Mouse (Mus musculus) layer of hippocampus, adult 18-20 months (tissue): ENCODE results near the gene Tada2a. TPM values are rescaled to one million over a fixed set of nuclear protein-coding genes. Genes with fewer than 3 reads are reported as not detected.
A peak's percentile ranks its signal among the peaks of the same experiment; 100 is the strongest.

Experiments used
- DNase-seq, 2 experiments: peaks; one replicate each; pipeline ENCODE4 v3.0.0; 2022; ENCODE audit warnings: low spot score in 2 of 2
- total RNA-seq, 2 experiments: library from RNA; stranded (reverse); gene quantifications; 2 replicates each; pipeline ENCODE4 v1.2.3; 2021

Tada2a gene
- total RNA-seq, 2 experiments from 2014 or later, result 30.4 to 30.8 TPM

GRCm38 (mm10) chr11:84115646-84116045, 13.8 kb downstream of the Tada2a start:
- DNase-seq, result no peak

GRCm38 (mm10) chr11:84113623-84114022, 15.8 kb downstream of the Tada2a start:
- no peak for DNase-seq

GRCm38 (mm10) chr11:84107137-84107536, 22.3 kb downstream of the Tada2a start:
- DNase-seq, result no peak

GRCm38 (mm10) chr11:84104036-84104435, 25.4 kb downstream of the Tada2a start:
- DNase-seq, result no peak

DNA sequence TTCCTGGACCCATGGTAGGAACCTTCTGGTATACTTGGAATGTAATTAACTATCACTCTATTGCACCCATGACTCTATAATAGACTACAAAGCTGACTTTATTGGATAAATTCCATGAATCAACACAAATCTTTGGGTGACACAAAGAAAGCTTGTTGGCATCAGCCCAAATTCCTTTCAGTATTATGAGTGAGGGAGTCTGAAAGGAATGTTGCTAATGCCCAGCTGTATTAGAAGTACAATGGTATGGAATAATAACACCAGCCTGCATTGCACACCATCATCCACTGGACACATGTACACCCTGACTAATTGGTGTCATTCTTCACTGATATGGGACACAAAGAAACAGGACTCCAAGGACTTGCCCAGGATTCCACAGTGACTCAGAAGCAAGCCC, 28.2 kb downstream of the Tada2a start:
- DNase-seq, result no peak

- peak in 1 of 2 experiments; percentile 35 for DNase-seq
Observed at GRCm38 (mm10) chr11:84097251-84097998, 32.0 kb downstream of the Tada2a start.

- no peak for DNase-seq
Observed at GRCm38 (mm10) chr11:84095084-84095483, 34.3 kb downstream of the Tada2a start.

- DNase-seq, result no peak
Observed at GRCm38 (mm10) chr11:84090572-84090971, 38.8 kb downstream of the Tada2a start.

DNA sequence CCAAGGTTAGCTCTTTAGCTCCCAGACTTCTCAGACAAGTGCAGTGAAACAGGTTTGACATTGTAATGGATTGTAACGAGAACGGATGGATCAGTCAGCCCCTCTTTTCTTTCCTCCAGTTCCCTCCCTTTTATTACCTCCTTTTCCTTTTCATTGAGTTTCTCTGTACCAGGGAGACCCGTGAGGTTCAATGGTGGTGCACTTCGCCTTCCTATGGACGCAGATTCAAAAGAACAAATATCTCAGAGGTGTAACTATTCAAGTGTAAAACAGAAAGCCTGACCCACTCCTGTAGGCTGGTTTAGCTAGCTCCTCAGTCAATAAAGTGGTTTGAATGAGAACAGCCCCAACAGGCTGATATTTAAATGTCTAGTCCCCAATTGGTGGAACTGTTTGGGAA, 47.5 kb downstream of the Tada2a start:
- DNase-seq, result no peak

- DNase-seq, result no peak
Observed at GRCm38 (mm10) chr11:84080327-84080726, 49.1 kb downstream of the Tada2a start.

DNA sequence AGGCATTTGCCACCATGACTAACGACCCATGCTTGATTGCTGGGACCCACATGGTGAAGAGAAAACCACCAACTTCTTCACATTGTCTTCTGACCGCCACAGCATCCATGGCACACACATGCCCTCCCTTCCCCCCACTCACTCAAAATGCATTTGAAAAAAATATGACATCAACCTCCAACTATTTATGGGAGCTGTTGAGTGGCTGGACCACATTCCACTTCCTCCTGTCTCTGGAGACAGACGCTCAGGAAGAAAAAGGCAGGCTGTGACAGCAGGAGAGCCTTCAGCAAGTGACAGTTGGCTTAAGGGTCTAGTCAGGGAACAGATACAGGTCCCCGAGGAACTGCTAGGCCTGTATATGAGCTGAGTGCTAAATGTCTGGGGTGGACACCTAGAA, 49.5 kb downstream of the Tada2a start:
- DNase-seq, result no peak

GRCm38 (mm10) chr11:84079361-84079760, 50.0 kb downstream of the Tada2a start:
- no peak for DNase-seq

- DNase-seq, result no peak
Observed at GRCm38 (mm10) chr11:84078601-84079000, 50.8 kb downstream of the Tada2a start.

GRCm38 (mm10) chr11:84077008-84077407, 52.4 kb downstream of the Tada2a start:
- DNase-seq, result no peak

DNA sequence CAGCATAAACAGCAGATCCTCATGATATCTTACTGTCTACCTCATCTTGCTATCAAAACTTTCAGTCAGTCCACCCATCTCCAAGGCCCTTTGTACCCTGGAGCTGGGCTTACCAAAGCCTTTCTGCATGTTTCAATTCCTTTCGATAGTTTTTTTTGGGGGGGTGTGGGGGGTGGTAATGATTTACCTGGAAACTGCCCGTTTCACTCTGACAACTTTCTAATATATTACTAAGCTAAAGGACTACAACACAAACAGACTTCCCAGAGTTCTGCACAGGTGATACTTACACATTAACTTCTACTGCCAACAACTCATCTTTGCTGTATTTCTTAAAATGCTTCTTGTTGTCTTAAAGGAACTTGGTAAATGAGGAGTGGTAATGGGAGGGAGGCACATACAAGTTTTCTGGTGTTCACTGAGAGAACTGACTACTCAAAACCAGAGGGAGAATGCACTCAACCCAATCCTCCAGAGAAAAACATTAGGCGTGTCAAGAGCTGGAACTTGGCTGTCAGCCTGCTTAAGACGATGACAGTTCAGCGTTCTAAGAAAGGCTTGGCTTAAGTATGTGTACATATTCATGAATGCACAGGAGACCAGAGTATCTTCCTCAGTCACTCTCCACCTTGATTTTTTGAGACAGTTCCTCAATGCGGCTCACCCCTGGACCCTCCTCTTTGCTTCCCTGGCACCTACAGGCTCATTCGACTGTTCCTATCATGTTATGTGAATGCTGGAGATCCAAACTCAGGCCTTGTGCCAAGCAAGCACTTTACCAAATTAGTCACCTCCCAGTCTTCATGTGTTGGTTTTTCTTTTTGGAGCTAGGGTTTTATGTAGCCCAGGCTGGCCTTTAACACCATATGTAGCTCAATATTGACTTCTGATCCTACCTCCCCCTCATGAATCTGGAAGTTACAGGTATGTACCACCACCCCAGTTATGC, 55.3 kb downstream of the Tada2a start:
- no peak for DNase-seq

GRCm38 (mm10) chr11:84072904-84073651, 56.3 kb downstream of the Tada2a start:
- DNase-seq, result peak in 1 of 2 experiments; percentile 65

DNA sequence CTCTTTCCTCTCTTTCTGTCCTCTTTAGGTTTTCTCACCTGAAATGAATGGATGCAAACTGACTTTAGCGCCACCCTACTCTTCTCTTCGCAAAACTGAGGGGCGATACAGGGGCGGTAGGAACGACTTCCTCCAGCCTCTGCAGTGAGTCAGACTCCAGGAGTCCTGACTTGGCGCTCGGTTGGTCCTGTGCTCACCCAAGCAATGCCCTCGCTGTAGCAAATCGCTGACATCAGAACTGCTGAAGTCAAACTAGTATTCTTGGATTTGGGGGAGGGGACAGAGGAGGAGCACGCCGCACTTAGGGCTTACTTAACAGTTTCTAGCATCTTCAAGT, 60.4 kb downstream of the Tada2a start, which contains the start of gene Dusp14:
Dusp14 (minus strand) TSS at position 228 of the 337 bp plus-strand sequence.
- no peak for DNase-seq

GRCm38 (mm10) chr11:84068191-84069033, 61.0 kb downstream of the Tada2a start:
- peak in 1 of 2 experiments; percentile 52 for DNase-seq

DNA sequence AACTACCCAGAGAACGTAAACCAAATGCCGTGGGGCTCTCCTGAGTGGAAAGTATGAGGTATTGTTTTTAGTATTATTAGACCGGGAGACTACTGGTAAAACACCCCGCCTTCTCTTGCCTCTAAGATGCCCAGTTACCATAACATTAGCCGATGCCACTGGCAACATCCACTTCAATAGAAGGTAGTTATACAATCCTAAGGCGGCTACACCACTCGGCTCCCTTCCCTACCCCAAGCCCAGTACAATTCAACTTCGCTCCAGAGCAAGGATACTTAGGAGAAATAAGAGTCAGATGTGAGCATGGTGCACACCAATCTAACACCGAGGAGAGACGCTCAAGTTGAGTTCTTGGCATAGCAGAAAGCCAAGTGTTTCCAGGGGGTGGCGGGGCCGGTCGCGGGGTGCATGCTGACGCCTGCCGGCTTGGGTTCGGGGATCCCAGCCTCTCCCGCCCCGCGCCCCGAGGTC, 61.6 kb downstream of the Tada2a start:
- peak in 1 of 2 experiments; percentile 56 for DNase-seq

- DNase-seq, result peak; percentile 62 to 75
Observed at GRCm38 (mm10) chr11:84066927-84067645, 62.3 kb downstream of the Tada2a start.
